Mouse (Mus musculus) liver, postnatal 0 days (tissue): ENCODE measurements around the gene Hsd17b1.

Experiments
- CTCF ChIP-seq: sonication (generic); IDR thresholded peaks from 2 replicates; pipeline ENCODE4 v1.5.1; 2016; ENCODE audit warnings: antibody characterized with exemption, low read depth
- EP300 ChIP-seq: IDR thresholded peaks from 2 replicates; pipeline ENCODE4 v1.6.1; 2016; ENCODE audit warnings: antibody characterized with exemption, low read depth, mild to moderate bottlenecking

- TF ChIP-seq CTCF (no peak), EP300 (no peak)
Measured at GRCm38 (mm10) chr11:101031470-101031869, 46.7 kb upstream of the Hsd17b1 start.
